Comparison of ENCODE assay signal across 25 mouse cellular contexts in genomic region chr17:50097831-50098230, GRCm38 (mm10).
DNase-seq lines count a peak whose midpoint lies in the region; ATAC-seq and TF ChIP-seq lines count a peak whose summit lies in the region.
"Had no signal": no experiment of that assay in that cellular context is flagged by ENCODE, and none has a peak within 500 bp of the region (broad histone marks: within the 10 kb centered on the region; RNA-seq: fewer than 3 reads in every experiment).

No protein-coding gene starts in this region.

- peak; percentile 30 for ATAC-seq in megakaryocyte, adult 5-6 weeks (ENCODE audit: poor library complexity, severe bottlenecking)
- ATAC-seq: activated CD4-positive, CD25-positive, alpha-beta regulatory T cell, adult 4 months; CD4-positive, CD25-positive, alpha-beta regulatory T cell, adult 4 months had no signal

- 37% methylated on average over 5 of the region's 5 CpGs for WGBS in bone marrow, adult 2 months

- no peak for TF ChIP-seq CTCF in bone marrow, adult 2 months (IDR thresholded peaks at IDR 0.05; ENCODE audit: control insufficient read depth, insufficient read depth, low read length)

- H3K4me3 ChIP-seq in bone marrow, adult 2 months (replicated peaks; ENCODE audit: control insufficient read depth, low read depth, low read length) = no peak overlapping the region
- H3K4me3 ChIP-seq: forebrain, embryonic 10.5 days; gastrocnemius, adult 2 months; heart, embryonic 13.5 days; limb, embryonic 10.5 days; midbrain, embryonic 12.5 days; neural tube, embryonic 13.5 days had no signal

- DNase-seq in B cell, adult 2 months = peak; percentile 43 to 46
- DNase-seq in thymus, postnatal 10 days (ENCODE audit: low spot score in 2 of 2) = peak; percentile 24 to 33
- DNase-seq in adrenal gland, postnatal 25 days = no peak
- no peak for DNase-seq in kidney, postnatal 10 days
- DNase-seq in urinary bladder, adult 2 months (ENCODE audit: low spot score) = no peak
- DNase-seq: adrenal gland, postnatal 14 days; cerebellum, adult 2 months; cerebellum, postnatal 36 days; gastrocnemius, adult 2 months; heart, adult 11 months; heart, postnatal 36 days; kidney, adult 18-20 months; lung, adult 18-20 months; lung, postnatal 4 days had no signal

- peaks cover 4% of the 10 kb centered on the region for H3K4me1 ChIP-seq in bone marrow, adult 2 months (ENCODE audit: control insufficient read depth, insufficient read depth, low read length)

- TF ChIP-seq POLR2A in bone marrow, adult 2 months (IDR thresholded peaks at IDR 0.05; ENCODE audit: borderline replicate concordance, control insufficient read depth, low read depth, low read length) = no peak

- peak overlapping the region; percentile 26; the same call in 1 of the 2 replicates for H3K27ac ChIP-seq in bone marrow, adult 2 months (ENCODE audit: control insufficient read depth, insufficient read depth, low read depth, low read length, poor library complexity)
- H3K27ac ChIP-seq: forebrain, embryonic 10.5 days; gastrocnemius, adult 2 months; heart, embryonic 13.5 days; kidney, postnatal 0 days; limb, embryonic 10.5 days; midbrain, embryonic 12.5 days; neural tube, embryonic 13.5 days; stomach, postnatal 0 days had no signal

Comparison
In these comparisons a context has a peak if more than half of its experiments do, and no peak if none do; other contexts are left out.
1. DNase-seq: peak in B cell, adult 2 months (2 of 2) and thymus, postnatal 10 days (2 of 2); none in adrenal gland, postnatal 25 days (single experiment), kidney, postnatal 10 days (single experiment) and urinary bladder, adult 2 months (single experiment).